Mouse (Mus musculus) heart, embryonic 15.5 days (tissue): ENCODE measurements around the gene Hormad1. TPM values are rescaled to one million over a fixed set of nuclear protein-coding genes. Genes with fewer than 3 reads are reported as not detected.
"Not testable (repeated sequence)": the region's sequence is repeated elsewhere in the genome, so short reads cannot be mapped to it uniquely, and the experiment has no call there.

Experiments used
- ATAC-seq: fragments of 200-750 bp; cut with Nextera tagmentation; replicated peaks from 2 replicates; pipeline ENCODE4 v1.8.0; 2017; ENCODE audit warnings: low read depth, moderate TSS enrichment; ENCODE audit not compliant: insufficient number of reproducible peaks, insufficient read depth, low FRiP score
- H3K27ac ChIP-seq: fragments of 300-500 bp; sonication (generic); 2 replicates; pipeline ENCODE4 v1.5.1; 2015; ENCODE audit warnings: mild to moderate bottlenecking, inconsistent platforms
- H3K27me3 ChIP-seq: fragments of 300-500 bp; sonication (generic); 2 replicates; pipeline ENCODE4 v1.6.1; 2015; ENCODE audit warnings: inconsistent platforms
- H3K36me3 ChIP-seq: fragments of 300-500 bp; sonication (generic); 2 replicates; pipeline ENCODE4 v1.6.1; 2015; ENCODE audit warnings: mild to moderate bottlenecking, inconsistent platforms
- H3K4me1 ChIP-seq: fragments of 300-500 bp; sonication (generic); replicated peaks from 2 replicates; pipeline ENCODE4 v1.6.1; 2015; ENCODE audit warnings: inconsistent platforms
- H3K4me2 ChIP-seq: fragments of 300-500 bp; sonication (generic); 2 replicates; pipeline ENCODE4 v1.6.1; 2015; ENCODE audit warnings: inconsistent platforms, mild to moderate bottlenecking, moderate library complexity
- H3K4me3 ChIP-seq: fragments of 300-500 bp; sonication (generic); 2 replicates; pipeline ENCODE4 v1.5.1; 2015; ENCODE audit warnings: mild to moderate bottlenecking, inconsistent platforms
- H3K9ac ChIP-seq: fragments of 300-500 bp; sonication (generic); 2 replicates; pipeline ENCODE4 v1.6.1; 2015; ENCODE audit warnings: mild to moderate bottlenecking, inconsistent platforms
- H3K9me3 ChIP-seq: fragments of 300-500 bp; sonication (generic); replicated peaks from 2 replicates; pipeline ENCODE4 v1.6.1; 2016; ENCODE audit warnings: inconsistent platforms
- WGBS: fragments of 180-500 bp; shearing (Covaris S2); methylation state at CpG from one replicate; pipeline ENCODE4 v1.1.7; 2015; ENCODE audit warnings: mixed read lengths; 5-methylcytosine and 5-hydroxymethylcytosine counted together
- polyA plus RNA-seq: library from polyadenylated mRNA; unstranded; fragments of >200 nt; fragmentation: Nextera tagmentation; extraction: Ambion mirVana; gene quantifications from 2 replicates; pipeline ENCODE4 v1.2.1, GENCODE M21; 2015

Gene Hormad1
- polyA plus RNA-seq, 1 experiment from 2014 or later = not detected

DNA sequence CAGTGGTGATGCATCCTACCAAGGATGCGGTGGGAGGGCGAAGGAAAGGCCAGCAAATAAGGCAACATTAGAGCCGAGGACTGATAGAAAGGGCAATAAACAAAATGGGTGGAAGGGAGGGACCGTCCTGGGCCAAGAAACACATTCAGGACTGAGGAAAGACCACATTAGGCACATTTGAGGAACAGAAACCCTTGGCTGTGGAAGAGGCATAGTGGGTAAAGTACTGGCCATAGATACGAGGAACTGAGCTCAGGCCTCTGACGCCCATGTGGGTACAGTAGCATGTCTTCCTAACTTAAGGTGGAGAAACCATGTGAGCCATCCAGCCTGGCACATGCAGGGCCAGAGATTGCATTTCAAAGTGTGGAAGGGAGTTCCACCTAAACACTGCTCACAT, 29.7 kb upstream of the Hormad1 start:
- Histone ChIP-seq H3K4me2 (no peak overlapping the region), H3K36me3 (no peaks in the 10 kb centered on the region), H3K27ac (no peak overlapping the region), H3K9ac (no peak overlapping the region), H3K27me3 (no peaks in the 10 kb centered on the region), H3K9me3 (no peaks in the 10 kb centered on the region), H3K4me1 (no peaks in the 10 kb centered on the region), H3K4me3 (no peak overlapping the region)
- WGBS = 77% methylated on average over 6 of the region's 6 CpGs
- no peak for ATAC-seq

DNA sequence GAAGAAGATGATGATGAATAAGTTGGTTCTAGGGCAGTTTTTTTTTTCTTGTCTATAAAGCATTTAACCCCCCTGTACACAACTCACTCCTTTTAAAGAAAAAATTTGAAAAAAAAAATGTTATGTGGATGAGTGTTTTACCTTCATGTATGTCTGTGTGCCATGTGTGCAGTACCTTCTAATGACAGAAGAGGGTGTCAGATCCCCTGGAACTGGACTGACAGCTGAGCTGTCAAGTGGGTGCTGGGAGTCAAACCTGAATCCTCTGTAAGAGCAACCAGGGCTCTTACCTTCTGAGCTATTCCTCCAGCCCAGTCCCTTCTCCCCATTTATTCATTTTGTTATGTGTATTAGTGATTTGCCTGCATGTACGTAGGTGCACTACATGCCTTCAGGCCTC, 28.5 kb upstream of the Hormad1 start:
- Histone ChIP-seq H3K4me1 (no peaks in the 10 kb centered on the region), H3K27ac (no peak overlapping the region), H3K36me3 (no peaks in the 10 kb centered on the region), H3K4me3 (no peak overlapping the region), H3K27me3 (no peaks in the 10 kb centered on the region), H3K4me2 (no peak overlapping the region), H3K9me3 (no peaks in the 10 kb centered on the region), H3K9ac (no peak overlapping the region)
- ATAC-seq = no peak
- WGBS = 97% methylated on average over 1 of the region's 1 CpGs

- H3K9me3 ChIP-seq = no peaks in the 10 kb centered on the region
- H3K27ac ChIP-seq = no peak overlapping the region
- H3K9ac ChIP-seq = no peak overlapping the region
- no peaks in the 10 kb centered on the region for H3K36me3 ChIP-seq
- no peaks in the 10 kb centered on the region for H3K4me1 ChIP-seq
- WGBS = 88% methylated on average over 5 of the region's 5 CpGs
- H3K27me3 ChIP-seq = no peaks in the 10 kb centered on the region
- no peak for ATAC-seq
- no peak overlapping the region for H3K4me2 ChIP-seq
- no peak overlapping the region for H3K4me3 ChIP-seq
Observed at GRCm38 (mm10) chr3:95533364-95533763, 26.1 kb upstream of the Hormad1 start.

DNA sequence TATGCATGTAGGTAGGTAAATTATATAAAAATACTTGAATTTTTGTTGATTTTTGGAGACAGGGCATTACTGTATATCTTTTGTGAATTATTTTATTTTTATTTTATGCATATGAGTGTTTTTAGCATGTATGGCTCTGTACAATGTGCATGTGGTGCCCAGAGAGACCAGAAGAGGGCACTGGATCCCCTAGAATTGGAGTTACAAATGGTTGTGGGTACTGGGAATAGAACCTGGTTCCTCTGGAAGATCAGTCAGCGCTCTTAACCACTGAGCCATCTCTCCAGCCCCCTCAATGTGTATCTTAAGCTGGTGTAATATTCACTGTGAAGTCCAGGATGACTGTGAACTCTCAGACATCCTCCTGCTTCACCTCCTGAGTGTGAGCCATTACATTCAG, 24.6 kb upstream of the Hormad1 start:
- Histone ChIP-seq H3K4me1 (no peaks in the 10 kb centered on the region), H3K4me2 (no peak overlapping the region), H3K9me3 (no peaks in the 10 kb centered on the region), H3K36me3 (no peaks in the 10 kb centered on the region), H3K27ac (no peak overlapping the region), H3K27me3 (no peaks in the 10 kb centered on the region), H3K9ac (no peak overlapping the region), H3K4me3 (no peak overlapping the region)
- no peak for ATAC-seq
- WGBS = 76% methylated on average over 1 of the region's 1 CpGs

DNA sequence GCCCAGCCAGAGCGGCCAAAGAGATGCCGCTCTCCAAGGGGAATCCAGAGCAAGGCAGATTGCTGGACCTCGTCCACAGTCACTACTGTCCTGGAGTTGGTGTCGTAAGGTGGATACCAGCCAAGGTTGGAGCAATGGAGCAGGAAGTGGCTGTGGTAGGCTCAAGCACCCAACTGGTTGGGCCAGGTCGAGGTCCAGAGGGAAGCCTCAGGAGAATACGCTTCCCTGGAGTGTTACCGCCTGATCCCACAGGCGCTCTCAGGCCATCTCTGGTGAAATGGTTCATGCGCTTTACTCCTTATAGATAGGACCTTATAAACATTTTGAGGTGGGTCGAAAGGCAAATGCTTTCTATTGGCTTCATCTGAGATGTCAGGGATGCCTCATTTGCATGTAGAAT, 20.5 kb upstream of the Hormad1 start:
- WGBS = 82% methylated on average over 10 of the region's 10 CpGs
- Histone ChIP-seq H3K36me3 (no peaks in the 10 kb centered on the region), H3K27ac (no peak overlapping the region), H3K4me3 (no peak overlapping the region), H3K4me2 (no peak overlapping the region), H3K27me3 (no peaks in the 10 kb centered on the region), H3K4me1 (no peaks in the 10 kb centered on the region), H3K9me3 (no peaks in the 10 kb centered on the region), H3K9ac (no peak overlapping the region)
- no peak for ATAC-seq

GRCm38 (mm10) chr3:95539837-95540236, 19.6 kb upstream of the Hormad1 start:
- no peak overlapping the region for H3K9ac ChIP-seq
- 92% methylated on average over 4 of the region's 4 CpGs for WGBS
- H3K4me3 ChIP-seq = no peak overlapping the region
- no peaks in the 10 kb centered on the region for H3K4me1 ChIP-seq
- no peaks in the 10 kb centered on the region for H3K9me3 ChIP-seq
- no peak overlapping the region for H3K4me2 ChIP-seq
- ATAC-seq = no peak
- no peaks in the 10 kb centered on the region for H3K36me3 ChIP-seq
- H3K27ac ChIP-seq = no peak overlapping the region
- no peaks in the 10 kb centered on the region for H3K27me3 ChIP-seq

DNA sequence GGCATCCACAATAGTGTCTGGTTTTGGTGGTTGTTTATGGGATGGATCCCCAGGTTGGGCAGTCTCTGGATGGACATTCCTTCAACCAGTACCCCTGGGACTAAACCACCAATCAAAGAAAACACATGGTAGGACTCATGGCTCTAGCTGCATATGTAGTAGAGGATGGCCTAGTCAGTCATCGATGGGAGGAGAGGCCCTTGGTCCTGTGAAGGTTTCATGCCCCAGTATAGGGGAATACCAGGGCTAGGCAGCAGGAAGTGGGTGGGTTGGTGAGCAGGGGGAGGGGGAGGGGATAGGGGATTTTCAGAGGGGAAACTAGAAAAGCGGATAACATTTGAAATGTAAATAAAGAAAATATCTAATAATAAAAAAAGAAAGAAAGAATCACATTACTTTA, 18.3 kb upstream of the Hormad1 start:
- 72% methylated on average over 2 of the region's 2 CpGs for WGBS
- not testable (repeated sequence) for H3K36me3 ChIP-seq, ATAC-seq, H3K27ac ChIP-seq, H3K4me3 ChIP-seq, H3K4me2 ChIP-seq, H3K4me1 ChIP-seq, H3K27me3 ChIP-seq, H3K9ac ChIP-seq, H3K9me3 ChIP-seq

- Histone ChIP-seq H3K9ac (no peak overlapping the region), H3K9me3 (no peaks in the 10 kb centered on the region), H3K27me3 (no peaks in the 10 kb centered on the region), H3K27ac (no peak overlapping the region), H3K4me2 (no peak overlapping the region), H3K4me3 (no peak overlapping the region), H3K36me3 (no peaks in the 10 kb centered on the region), H3K4me1 (no peaks in the 10 kb centered on the region)
- ATAC-seq = no peak
Observed at GRCm38 (mm10) chr3:95542171-95542570, 17.3 kb upstream of the Hormad1 start.

DNA sequence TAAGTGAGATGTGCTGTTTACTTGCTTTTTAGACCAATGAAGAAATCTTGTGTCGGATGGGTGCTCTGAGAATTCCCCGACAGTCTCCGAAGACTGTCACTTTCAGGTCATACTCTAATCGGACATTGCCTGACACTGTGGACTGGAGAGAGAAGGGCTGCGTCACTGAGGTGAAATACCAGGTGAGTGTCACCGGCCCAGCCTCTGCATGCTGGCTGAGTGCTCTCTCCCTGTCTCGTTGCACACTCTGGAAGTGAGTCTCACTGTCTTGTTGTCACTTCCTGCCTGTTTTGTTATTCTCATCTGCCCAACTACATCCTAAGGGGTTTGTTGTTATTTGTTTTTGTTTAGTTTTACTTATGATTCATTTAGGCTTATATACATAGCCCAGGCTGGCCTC, 16.5 kb upstream of the Hormad1 start:
- Histone ChIP-seq H3K9ac (no peak overlapping the region), H3K4me3 (no peak overlapping the region), H3K9me3 (no peaks in the 10 kb centered on the region), H3K36me3 (no peaks in the 10 kb centered on the region), H3K27me3 (no peaks in the 10 kb centered on the region), H3K4me1 (no peaks in the 10 kb centered on the region), H3K27ac (no peak overlapping the region), H3K4me2 (no peak overlapping the region)
- ATAC-seq = no peak
- 69% methylated on average over 7 of the region's 7 CpGs for WGBS

- Histone ChIP-seq H3K4me3 (no peak overlapping the region), H3K4me1 (no peaks in the 10 kb centered on the region), H3K27ac (no peak overlapping the region), H3K36me3 (no peaks in the 10 kb centered on the region), H3K9me3 (no peaks in the 10 kb centered on the region), H3K9ac (no peak overlapping the region), H3K4me2 (no peak overlapping the region), H3K27me3 (no peaks in the 10 kb centered on the region)
- WGBS = 83% methylated on average over 1 of the region's 1 CpGs
- ATAC-seq = no peak
Observed at GRCm38 (mm10) chr3:95550176-95550575, 9.3 kb upstream of the Hormad1 start.

GRCm38 (mm10) chr3:95553986-95554385, 5.5 kb upstream of the Hormad1 start:
- Histone ChIP-seq H3K27me3 (no peaks in the 10 kb centered on the region), H3K36me3 (no peaks in the 10 kb centered on the region), H3K4me2 (no peak overlapping the region), H3K4me1 (no peaks in the 10 kb centered on the region), H3K9ac (no peak overlapping the region), H3K4me3 (no peak overlapping the region), H3K27ac (no peak overlapping the region), H3K9me3 (no peaks in the 10 kb centered on the region)
- no peak for ATAC-seq
- 55% methylated on average over 3 of the region's 3 CpGs for WGBS

GRCm38 (mm10) chr3:95560738-95561137, 1.3 kb downstream of the Hormad1 start:
- no peaks in the 10 kb centered on the region for H3K9me3 ChIP-seq
- H3K36me3 ChIP-seq = no peaks in the 10 kb centered on the region
- no peak overlapping the region for H3K4me3 ChIP-seq
- no peaks in the 10 kb centered on the region for H3K27me3 ChIP-seq
- no peaks in the 10 kb centered on the region for H3K4me1 ChIP-seq
- no peak for ATAC-seq
- WGBS = 86% methylated on average over 3 of the region's 3 CpGs
- H3K9ac ChIP-seq = no peak overlapping the region
- no peak overlapping the region for H3K4me2 ChIP-seq
- no peak overlapping the region for H3K27ac ChIP-seq

DNA sequence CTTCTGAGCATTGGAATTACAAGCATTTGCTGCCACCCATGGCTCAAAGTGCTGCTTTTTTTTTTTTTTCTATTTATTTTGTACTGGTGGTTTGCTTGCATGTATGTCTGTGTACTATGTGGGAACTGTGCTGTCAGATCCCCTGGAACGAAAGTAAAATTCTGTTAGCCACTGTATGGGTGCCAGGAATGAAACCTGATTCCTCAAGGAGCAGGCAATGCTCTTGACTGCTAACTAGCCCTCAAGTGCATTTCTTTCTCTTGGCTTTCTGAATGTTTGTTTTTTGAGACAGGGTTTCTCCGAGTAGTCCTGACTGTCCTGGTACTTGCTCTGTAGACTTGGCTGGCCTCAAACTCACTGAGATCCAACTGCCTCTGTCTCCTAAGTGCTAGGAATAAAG, 2.3 kb downstream of the Hormad1 start:
- no peaks in the 10 kb centered on the region for H3K4me1 ChIP-seq
- 51% methylated on average over 2 of the region's 2 CpGs for WGBS
- H3K4me2 ChIP-seq = no peak overlapping the region
- no peak for ATAC-seq
- H3K9me3 ChIP-seq = no peaks in the 10 kb centered on the region
- no peak overlapping the region for H3K4me3 ChIP-seq
- no peak overlapping the region for H3K27ac ChIP-seq
- H3K9ac ChIP-seq = no peak overlapping the region
- no peaks in the 10 kb centered on the region for H3K36me3 ChIP-seq
- no peaks in the 10 kb centered on the region for H3K27me3 ChIP-seq
